Mouse (Mus musculus) cerebellum, adult 9-11 months (tissue): ENCODE data around the gene Ppp2r5c.
A peak's percentile ranks its signal among the peaks of the same experiment; 100 is the strongest.

Source experiments
- DNase-seq: peaks from one replicate; pipeline ENCODE4 v3.0.0; 2022

The Ppp2r5c gene

GRCm38 (mm10) chr12:110444530-110444929 is 2.4 kb upstream of the Ppp2r5c start:
- DNase-seq, result peak; percentile 48

DNA sequence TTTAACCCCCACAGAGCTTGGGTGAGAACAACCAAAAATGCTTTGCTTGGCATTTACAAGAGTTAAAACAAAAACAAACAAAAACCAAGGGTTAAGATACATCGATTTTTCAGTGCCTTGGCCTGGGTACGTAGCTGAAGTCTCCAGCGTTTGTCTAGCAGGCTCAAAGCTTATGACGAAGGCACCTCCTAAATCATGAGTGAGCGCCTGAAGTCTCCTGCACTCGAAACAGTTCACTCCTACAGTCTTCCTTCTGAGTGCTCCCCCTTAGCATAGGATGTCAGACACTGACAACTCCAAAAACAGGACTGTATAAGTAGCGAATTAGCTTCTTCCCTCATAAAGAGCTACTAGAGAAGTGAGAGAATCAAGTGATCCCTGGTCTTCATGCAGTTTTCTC is 1.1 kb upstream of the Ppp2r5c start:
- DNase-seq, result peak; percentile 40

GRCm38 (mm10) chr12:110447306-110447705 is 386 bp downstream of the Ppp2r5c start:
- peak; percentile 80 for DNase-seq

DNA sequence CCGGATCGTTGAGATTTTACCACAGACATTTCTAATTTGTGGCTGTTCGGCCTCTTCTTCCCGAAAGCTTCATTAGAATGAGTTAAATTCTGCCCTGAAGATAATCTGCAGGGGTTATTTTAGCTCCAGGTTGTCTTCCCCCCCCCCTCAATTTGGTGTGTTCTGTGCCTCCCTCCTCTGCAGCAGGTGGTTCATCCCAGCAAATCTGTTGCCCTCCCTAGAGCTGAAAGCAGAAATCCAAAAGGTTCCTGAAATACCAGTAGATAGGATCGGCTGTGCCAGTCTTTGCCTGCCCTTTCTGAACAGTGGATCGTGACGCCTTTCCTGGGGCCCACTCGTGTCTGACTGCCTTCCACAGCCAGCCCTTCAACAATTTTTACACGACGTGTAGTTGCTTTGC is 1.8 kb downstream of the Ppp2r5c start:
- no peak for DNase-seq

DNA sequence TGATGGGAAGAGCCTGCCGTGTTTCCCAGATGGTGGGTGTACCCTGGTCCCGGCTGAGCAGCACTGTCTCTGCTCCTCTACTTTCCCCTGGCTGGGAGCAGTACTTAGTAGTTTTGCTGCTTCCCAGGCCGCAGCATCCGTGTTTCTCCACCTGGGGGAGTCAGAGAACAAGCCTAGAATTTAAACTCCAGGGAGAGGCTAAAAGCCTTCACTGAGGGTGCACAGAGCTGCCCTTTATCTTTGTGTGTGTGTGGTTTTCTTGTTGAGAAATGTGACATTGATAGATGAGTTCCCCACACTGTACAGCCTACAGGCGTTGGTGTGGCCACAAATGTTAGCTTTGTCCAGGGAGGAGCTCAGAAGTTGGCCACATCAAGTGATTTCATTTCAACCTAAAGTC is 7.3 kb downstream of the Ppp2r5c start:
- DNase-seq, result peak; percentile 63

DNA sequence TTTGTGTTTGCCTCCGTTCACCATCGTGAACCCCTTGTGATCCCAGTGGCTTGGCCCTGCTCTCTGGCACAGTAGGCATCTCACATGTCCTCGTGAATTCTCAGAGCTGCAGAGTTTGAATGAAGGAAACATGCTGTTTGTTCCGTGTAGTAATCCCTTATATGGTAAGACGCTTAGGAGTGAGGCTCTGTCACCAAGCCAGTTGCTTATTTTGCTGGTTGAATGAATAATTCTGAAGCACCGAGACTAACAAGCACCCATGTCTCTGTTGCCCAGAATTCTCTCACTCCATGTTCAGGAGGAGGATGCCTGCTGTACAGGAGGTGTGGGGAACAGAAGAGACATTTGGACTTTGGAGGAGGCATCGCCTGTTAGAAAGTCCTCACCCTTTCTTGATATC is 9.1 kb downstream of the Ppp2r5c start:
- DNase-seq, result no peak

DNA sequence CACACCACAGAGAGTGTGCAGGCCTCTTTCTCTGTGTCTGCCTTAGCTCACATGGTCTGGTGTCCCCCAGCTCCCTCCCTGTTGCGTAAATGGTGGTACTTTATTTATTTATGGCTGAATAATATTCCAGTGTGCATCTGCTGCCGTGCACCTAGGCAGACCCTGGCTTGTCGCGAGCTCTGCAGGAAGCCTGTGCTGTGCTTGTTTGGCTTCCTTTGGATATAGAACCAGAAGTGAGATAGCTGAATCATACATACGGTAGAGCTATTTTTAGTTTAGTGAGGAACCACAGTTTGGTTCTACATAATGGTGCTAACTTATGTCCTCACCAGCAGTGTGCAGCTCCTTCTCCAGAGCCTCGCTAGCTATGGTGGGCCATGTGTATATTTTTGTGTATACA is 11.7 kb downstream of the Ppp2r5c start:
- no peak for DNase-seq

DNA sequence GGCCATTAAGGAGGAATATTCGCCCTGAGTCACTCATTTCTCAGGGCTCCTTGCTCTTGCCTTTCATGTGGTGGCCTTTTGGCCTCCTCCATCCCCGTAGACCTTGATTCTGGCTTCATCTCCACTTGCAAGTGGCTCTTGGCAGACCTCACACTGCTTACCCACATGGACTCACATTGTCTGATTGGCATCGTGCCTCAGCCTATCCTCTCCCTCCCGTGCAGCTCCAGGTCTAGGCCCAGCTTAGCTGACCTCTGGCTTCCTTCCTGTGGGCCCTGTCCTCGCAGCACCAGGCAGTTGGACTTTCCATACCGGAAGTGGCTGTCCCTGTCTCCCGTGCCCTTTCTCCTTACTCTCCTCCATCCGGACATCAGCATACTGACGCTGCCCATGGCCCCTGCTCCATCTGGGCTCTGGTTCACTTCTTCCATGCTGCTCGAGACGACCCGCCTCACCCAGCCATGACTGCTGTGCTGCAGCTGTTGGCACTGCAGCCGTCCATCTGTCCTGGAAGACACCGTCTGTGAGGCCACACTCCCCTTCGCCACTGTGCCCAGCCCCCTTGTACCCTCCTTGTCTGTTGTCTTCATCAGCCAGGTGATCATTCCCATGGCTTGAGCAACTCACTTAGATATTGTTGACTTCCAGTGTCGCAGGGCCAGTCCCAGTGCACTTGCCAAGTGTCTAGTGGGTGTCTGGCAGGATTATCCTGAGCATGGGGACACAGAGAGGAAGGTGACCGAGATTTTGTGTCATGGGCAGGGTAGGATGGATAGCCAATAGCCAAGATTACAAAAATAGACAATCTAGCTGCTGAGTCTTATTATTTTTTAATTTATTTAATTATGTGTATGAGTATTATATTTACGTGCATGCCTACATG is 13.7 kb downstream of the Ppp2r5c start:
- DNase-seq, result peak; percentile 89

DNA sequence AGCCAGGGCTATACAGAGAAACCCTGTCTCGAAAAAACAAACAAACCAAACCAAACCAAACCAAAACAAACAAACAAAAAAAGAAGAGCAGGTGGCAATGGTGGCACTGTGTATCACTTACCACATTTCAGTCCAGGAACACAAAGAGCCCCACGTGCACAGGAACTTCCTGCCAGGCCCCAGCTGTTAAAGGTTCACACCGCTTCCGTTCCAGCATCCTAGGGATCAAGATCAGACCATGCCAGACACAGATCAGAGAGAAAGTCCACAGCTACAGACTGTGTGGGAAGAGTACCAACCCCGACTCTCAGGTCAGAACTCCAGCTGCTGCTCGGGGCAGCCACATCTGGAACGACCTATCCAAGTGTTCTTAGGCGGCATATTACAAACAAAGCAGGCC is 16.8 kb downstream of the Ppp2r5c start:
- no peak for DNase-seq

DNA sequence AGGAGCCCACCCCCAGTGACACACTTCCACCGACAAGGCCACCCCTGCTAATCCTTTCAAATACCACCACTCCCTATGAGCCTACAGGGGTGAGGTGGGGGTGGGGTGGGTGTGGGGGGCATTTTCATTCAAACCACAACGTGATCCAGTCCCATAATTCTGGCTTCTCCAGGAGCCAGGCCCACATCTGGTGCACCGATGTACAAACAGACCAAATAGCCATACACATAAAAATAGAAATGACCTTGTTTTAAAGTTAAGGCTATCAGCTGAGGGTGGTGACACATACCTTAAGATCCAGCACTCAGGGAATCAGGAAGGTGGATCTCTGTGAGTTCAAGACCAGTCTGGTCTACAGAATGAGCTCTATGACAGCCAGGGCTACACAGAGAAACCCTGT is 24.5 kb downstream of the Ppp2r5c start:
- no peak for DNase-seq

DNA sequence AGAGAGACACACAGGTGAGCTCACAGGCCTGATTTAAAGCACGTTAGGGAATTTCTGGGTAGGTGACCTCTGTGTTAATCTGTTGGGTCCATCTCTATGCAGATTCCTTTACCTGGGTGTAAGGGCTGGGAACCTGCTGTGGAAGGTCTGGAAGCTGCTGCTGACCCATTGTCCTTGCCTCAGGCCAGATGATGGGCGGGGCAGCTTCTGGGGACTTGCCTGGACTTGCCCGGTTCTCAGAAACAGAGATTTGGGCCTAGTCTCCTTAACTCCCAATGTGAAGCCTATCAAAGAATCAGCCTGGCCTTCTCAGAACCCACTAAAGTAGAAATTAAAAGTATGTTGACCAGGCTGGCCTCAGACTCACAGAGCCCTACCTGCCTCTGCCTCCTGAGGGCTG is 25.3 kb downstream of the Ppp2r5c start:
- no peak for DNase-seq

GRCm38 (mm10) chr12:110474497-110474896 is 27.6 kb downstream of the Ppp2r5c start:
- DNase-seq, result no peak

DNA sequence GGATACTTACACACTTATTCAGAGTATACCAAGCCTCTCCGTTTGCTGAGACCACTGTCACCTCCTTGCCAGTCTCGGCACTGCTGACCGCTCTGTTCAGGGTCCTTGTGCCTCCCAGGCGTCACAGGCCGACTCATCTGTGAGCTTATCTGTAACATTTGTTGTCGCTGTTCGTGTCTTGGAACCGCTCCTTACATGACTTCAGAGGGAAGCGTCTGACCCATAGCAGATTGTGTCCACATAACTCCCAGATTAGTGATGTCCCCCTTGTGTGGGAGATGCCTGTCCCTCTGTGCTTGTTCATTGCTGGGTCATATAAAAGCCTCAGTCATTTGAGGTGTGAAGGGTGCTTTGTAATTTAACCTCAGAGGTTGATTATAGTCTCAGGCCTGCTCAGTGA is 29.6 kb downstream of the Ppp2r5c start:
- DNase-seq, result no peak

GRCm38 (mm10) chr12:110477906-110478305 is 31.0 kb downstream of the Ppp2r5c start:
- no peak for DNase-seq

DNA sequence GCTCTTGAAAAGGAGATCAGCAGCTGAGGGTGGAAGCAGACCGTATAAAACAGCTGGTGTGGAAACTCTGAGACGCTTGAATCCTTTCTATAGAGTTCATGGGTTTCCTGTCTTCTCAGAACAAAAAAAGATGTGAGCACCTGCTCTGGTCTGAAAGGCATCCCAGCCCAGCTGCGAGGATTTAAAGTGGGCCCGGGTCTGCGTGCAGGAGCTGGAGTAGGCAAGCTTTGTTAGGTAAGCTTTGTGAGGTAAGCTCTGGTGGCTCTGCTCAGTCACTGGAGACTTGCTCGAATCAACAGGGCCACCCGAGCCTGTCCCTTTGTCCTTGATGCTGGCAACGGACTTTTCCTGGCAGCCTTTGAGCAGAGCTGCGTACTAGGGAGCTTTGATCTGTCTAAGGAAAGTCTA is 31.7 kb downstream of the Ppp2r5c start:
- no peak for DNase-seq

DNA sequence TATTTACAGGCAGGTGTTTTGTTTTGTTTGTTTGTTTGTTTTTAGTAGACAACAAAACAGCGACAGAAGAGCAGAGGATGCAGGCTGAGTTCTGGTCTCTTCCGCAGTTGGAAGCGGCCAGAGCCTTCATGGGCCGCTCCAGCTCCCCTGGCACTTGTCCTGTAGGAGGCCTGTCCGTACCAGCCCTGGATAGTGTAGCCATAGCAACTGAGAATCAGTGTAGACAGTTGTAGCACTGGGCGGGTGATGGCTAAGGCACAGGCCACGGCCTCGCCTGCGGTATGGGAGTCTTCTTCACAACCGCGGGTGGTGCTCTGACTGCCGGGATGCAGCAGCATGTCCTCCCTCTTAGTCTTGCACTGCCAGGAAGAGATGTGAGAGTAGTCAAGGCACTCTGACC is 32.3 kb downstream of the Ppp2r5c start:
- no peak for DNase-seq

DNA sequence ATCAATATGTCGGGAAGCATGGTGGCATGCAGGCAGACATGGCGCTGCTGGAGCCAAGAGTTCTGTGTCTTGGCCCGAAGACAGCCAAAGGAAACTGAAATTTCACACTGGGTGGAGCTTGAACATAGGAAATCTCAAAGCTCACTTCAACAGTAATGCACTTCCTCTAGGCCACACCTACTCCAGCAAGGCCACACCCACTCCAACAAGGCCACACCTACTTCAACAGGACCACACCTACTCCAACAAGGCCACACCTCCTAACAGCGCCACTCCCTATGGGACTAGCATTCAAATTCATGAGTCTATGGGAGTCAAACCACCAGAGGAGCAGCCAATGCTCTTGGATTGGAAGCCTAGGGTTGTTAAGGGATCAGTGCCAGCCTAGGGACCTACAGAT is 33.8 kb downstream of the Ppp2r5c start:
- DNase-seq, result no peak

DNA sequence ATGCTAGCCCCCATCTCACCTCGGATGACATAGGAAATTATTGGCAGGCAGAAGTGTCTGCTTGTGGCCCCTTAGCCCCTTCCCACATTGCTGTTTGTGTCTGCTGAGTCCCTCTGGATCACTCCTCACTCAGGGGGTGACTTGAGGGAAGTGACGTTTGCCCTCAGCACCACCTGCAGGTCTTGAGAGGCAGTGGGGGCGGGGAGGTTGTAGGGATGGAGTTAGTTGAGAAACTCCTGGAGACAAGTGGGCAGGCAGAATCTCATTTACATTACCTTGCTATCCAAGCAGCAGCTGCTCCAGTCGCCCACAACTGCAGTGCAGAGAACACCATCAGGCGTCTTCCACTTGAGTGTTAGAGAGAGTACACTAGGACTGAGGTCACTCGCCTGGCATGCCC is 36.8 kb downstream of the Ppp2r5c start:
- DNase-seq, result no peak

GRCm38 (mm10) chr12:110484824-110485584 is 38.1 kb downstream of the Ppp2r5c start:
- DNase-seq, result no peak

DNA sequence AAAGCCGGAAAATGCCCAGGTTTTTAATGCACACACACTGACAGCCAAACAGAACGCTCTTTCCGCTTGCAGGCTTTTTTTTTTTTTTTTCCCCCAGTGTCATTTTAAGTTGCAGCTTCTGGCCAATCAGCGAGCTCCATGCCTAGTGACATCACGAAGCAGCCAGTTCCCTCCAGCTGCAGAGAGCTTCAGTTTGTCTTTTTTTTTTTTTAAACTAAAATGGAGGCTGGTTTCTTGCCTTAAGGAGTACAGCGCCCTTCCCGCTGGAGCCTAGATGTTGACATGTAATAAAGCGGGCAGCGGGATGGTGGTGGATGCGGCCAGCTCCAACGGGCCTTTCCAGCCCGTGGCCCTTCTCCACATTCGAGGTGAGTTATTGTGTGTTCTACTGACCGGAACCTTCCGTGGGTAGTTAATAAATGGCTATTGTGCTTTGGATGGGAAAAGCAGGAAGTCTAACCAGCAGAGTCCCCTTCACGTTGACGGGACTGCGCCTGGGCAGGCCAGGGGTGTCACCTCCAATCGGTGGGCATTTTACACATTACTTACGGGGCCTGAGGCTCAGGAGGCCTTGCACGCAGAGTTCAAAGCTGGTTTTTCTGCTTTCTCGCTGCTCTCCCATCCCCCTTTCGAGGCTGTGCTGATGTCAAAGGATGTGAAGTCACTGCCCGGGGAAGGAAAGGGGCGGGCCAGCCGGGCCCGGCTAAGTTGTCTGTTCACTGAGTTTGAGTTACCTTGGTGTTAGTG is 38.8 kb downstream of the Ppp2r5c start:
- peak; percentile 78 for DNase-seq

GRCm38 (mm10) chr12:110486852-110487251 is 39.9 kb downstream of the Ppp2r5c start:
- no peak for DNase-seq

GRCm38 (mm10) chr12:110488031-110488430 is 41.1 kb downstream of the Ppp2r5c start:
- DNase-seq, result no peak

- no peak for DNase-seq
Observed at GRCm38 (mm10) chr12:110489946-110490701, 43.2 kb downstream of the Ppp2r5c start.
